Mouse (Mus musculus) ES-Bruce4 (cell line): ENCODE data around the gene Prrc2b.

Source experiments
- CTCF ChIP-seq: IDR thresholded peaks from one replicate; pipeline ENCODE4 v1.8.1; 2011; ENCODE audit warnings: low read depth, low read length
- POLR2A ChIP-seq: IDR thresholded peaks from one replicate; pipeline ENCODE4 v1.8.1; 2011; ENCODE audit warnings: low read length; ENCODE audit not compliant: insufficient read depth

DNA sequence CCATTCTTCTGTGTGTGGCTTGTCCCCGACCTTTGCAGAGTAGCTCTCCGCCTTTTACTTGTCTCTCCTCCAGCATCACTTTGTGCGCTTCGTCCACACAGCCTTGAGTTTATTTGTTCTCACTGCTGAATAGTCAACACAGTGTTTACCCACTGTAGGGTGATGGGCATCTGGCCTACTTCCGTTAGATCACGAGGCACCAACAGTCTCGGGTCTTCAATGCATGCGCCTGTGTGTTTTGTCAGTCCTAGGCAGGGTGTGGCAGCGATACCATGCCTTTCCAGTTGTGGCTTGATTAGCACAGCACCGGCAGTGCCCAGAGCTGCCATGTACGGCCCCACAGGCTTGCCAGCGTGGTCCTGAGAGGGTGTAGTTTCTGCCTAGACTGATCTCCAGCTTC, 13.6 kb downstream of the Prrc2b start:
- TF ChIP-seq CTCF (no peak), POLR2A (no peak)
